Mouse (Mus musculus) monocyte, adult 5-6 weeks (primary cell): ENCODE measurements around the gene Slc22a2. TPM values are rescaled to one million over a fixed set of nuclear protein-coding genes. Genes with fewer than 3 reads are reported as not detected.
"Not testable (repeated sequence)": the region's sequence is repeated elsewhere in the genome, so short reads cannot be mapped to it uniquely, and the experiment has no call there.

Source experiments
- ATAC-seq: fragments of 153-309, 156-312 bp; replicated peaks from 2 replicates; pipeline ENCODE4 v1.8.0; 2017; ENCODE audit warnings: mild to moderate bottlenecking; ENCODE audit not compliant: low TSS enrichment, insufficient number of reproducible peaks, severe bottlenecking, poor library complexity, low FRiP score
- total RNA-seq: library from RNA; stranded (forward); fragments of 200-1000, 200-491, 200-594 nt; gene quantifications from 3 replicates; pipeline ENCODE4 v1.2.3, GENCODE M21; 2017

Slc22a2 gene
- total RNA-seq, 1 experiment from 2014 or later, result not detected

DNA sequence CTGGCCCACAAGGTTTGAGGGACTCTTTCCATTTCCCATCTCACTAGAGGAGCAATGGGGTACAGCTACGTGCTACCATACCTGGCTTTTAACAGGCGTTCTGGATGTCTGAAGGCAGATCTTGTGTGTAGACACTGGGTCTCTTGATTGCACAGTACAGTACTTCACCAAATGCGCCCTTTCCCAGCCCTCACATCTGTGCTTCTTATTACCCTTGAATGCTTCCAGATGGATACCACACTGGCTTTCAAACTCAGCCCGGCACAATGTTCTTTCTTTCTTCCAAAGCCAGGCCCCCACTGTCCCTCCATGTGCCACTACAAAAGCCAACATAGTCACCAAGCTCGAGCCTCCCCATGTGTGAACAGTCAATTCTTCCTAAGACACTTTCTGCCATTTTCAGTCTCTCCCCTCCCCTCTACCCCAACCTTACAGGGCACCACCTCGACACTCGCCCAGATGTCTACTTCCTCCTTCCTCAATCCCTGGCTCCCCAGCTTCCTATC is 88.4 kb downstream of the Slc22a2 start:
- ATAC-seq, result no peak

DNA sequence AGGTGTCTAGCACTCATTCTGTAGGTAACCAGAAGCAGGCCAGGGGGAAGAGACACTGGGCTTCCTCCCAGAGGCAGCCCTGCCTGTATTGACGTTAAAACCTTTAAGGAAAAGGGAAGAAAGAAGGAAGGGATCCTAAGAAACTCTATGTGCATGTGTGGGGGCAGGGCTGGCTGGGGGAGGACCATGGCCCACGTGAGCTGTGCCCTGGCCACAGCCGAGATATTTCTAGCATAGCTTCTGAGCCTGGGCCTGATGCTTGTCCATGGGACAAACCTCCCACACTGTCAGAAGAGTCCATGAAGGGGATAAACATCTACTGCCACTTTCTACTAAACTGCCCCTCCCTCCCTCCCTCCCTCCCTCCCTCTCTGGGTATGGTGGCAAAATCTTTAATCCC is 89.9 kb downstream of the Slc22a2 start:
- ATAC-seq, result no peak

- ATAC-seq, result not testable (repeated sequence)
Measured at GRCm38 (mm10) chr17:12674980-12675379, 91.0 kb downstream of the Slc22a2 start.

- ATAC-seq, result no peak
Measured at GRCm38 (mm10) chr17:12675646-12676045, 91.7 kb downstream of the Slc22a2 start, which contains the start of gene Slc22a1. Gene Slc22a1, minus strand, starts transcription at chr17:12675829.

- ATAC-seq, result no peak
Measured at GRCm38 (mm10) chr17:12677139-12677538, 93.2 kb downstream of the Slc22a2 start.

Other genes with a start within 250 kb of the Slc22a2 start
- 0.58 to 1.5 TPM (median 0.85 TPM) in 3 replicates for gene Plg, start 205.5 kb upstream of the Slc22a2 start, total RNA-seq
- not detected in 3 replicates for gene Slc22a3, start 76.4 kb upstream of the Slc22a2 start, total RNA-seq
- gene Slc22a1, start 91.7 kb downstream of the Slc22a2 start, total RNA-seq, result not detected in 3 replicates
- gene Igf2r, start 185.5 kb downstream of the Slc22a2 start, total RNA-seq, result 19.7 to 53.8 TPM (median 24.1 TPM) in 3 replicates